In genomic region chr2:163943056-163943455, GRCm38 (mm10) we compare ENCODE assay signal across 22 mouse cellular contexts. TPM values are rescaled to one million over a fixed set of nuclear protein-coding genes. Genes with fewer than 3 reads are reported as not detected.
"Had no signal": no experiment of that assay in that cellular context is flagged by ENCODE, and none has a peak within 500 bp of the region (broad histone marks: within the 10 kb centered on the region; RNA-seq: fewer than 3 reads in every experiment).

No protein-coding gene starts in this region.

- H3K4me1 ChIP-seq: lung, embryonic 15.5 days; megakaryocyte, embryonic 14.5 days; midbrain, embryonic 13.5 days; neural tube, embryonic 12.5 days had no signal

- H3K27ac ChIP-seq: lung, embryonic 15.5 days; macrophage; midbrain, embryonic 13.5 days; midbrain, embryonic 15.5 days; neural tube, embryonic 12.5 days had no signal

- H3K9me3 ChIP-seq: lung, embryonic 15.5 days; megakaryocyte, embryonic 14.5 days; midbrain, embryonic 13.5 days; midbrain, embryonic 15.5 days; neural tube, embryonic 12.5 days had no signal

- H3K36me3 ChIP-seq: lung, embryonic 15.5 days; midbrain, embryonic 13.5 days; midbrain, embryonic 15.5 days; neural tube, embryonic 12.5 days had no signal

- DNase-seq: liver, postnatal 0 days; lung, adult 2 months; lung, postnatal 14 days; lung, postnatal 36 days; right cerebral cortex, adult 18-20 months; right cerebral cortex, postnatal 25 days; right cerebral cortex, postnatal 4 days; spleen, adult 18-20 months; thymus, adult 18-20 months; thymus, postnatal 14 days; thymus, postnatal 36 days had no signal

- H3K4me2 ChIP-seq: lung, embryonic 15.5 days; midbrain, embryonic 11.5 days; midbrain, embryonic 13.5 days; midbrain, embryonic 15.5 days; neural tube, embryonic 12.5 days had no signal

- ATAC-seq: liver, postnatal 0 days; lung, postnatal 0 days; midbrain, embryonic 13.5 days; midbrain, embryonic 15.5 days had no signal

- H3K4me3 ChIP-seq: lung, embryonic 15.5 days; megakaryocyte, embryonic 14.5 days; midbrain, embryonic 13.5 days; midbrain, embryonic 15.5 days; neural tube, embryonic 12.5 days had no signal

- H3K27me3 ChIP-seq: lung, embryonic 15.5 days; midbrain, embryonic 13.5 days; midbrain, embryonic 15.5 days; neural tube, embryonic 12.5 days had no signal

- H3K9ac ChIP-seq: liver, postnatal 0 days; lung, embryonic 15.5 days; midbrain, embryonic 13.5 days; midbrain, embryonic 15.5 days; neural tube, embryonic 12.5 days had no signal

RNA-seq across cellular contexts. Expression of gene Rims4, which starts 24.6 kb away (rescaled TPM):
- total RNA-seq: monocyte, adult 5-6 weeks; neutrophil, adult 5-6 weeks had no signal
- polyA plus RNA-seq: macrophage; thymus, postnatal 0 days had no signal
